Mouse (Mus musculus) liver, embryonic 11.5 days (tissue): ENCODE data around the gene Jarid2. TPM values are rescaled to one million over a fixed set of nuclear protein-coding genes. Genes with fewer than 3 reads are reported as not detected.
A peak's percentile ranks its signal among the peaks of the same experiment; 100 is the strongest.
"Not testable (repeated sequence)": the region's sequence is repeated elsewhere in the genome, so short reads cannot be mapped to it uniquely, and the experiment has no call there.

Source experiments
- ATAC-seq: fragments of 200-750 bp; cut with Nextera tagmentation; replicated peaks from 2 replicates; pipeline ENCODE4 v1.8.0; 2017; ENCODE audit warnings: moderate number of reproducible peaks, mild to moderate bottlenecking, moderate TSS enrichment, moderate library complexity; ENCODE audit not compliant: low FRiP score
- DNase-seq: peaks from one replicate; pipeline ENCODE4 v3.0.0-alpha.2; 2017; ENCODE audit warnings: low spot score
- H3K27ac ChIP-seq: fragments of 300-500 bp; sonication (generic); 2 replicates; pipeline ENCODE4 v1.5.1; 2014; ENCODE audit warnings: mild to moderate bottlenecking, low read depth, low read length, control low read depth
- H3K27me3 ChIP-seq: fragments of 300-500 bp; sonication (generic); replicated peaks from 2 replicates; pipeline ENCODE4 v1.6.1; 2014; ENCODE audit warnings: low read length, mixed read lengths; ENCODE audit not compliant: control insufficient read depth, insufficient read depth
- H3K36me3 ChIP-seq: fragments of 300-500 bp; sonication (generic); 2 replicates; pipeline ENCODE4 v1.6.1; 2014; ENCODE audit warnings: mild to moderate bottlenecking, low read length, moderate library complexity, mixed read lengths; ENCODE audit not compliant: control insufficient read depth, insufficient read depth
- H3K4me1 ChIP-seq: fragments of 300-500 bp; sonication (generic); replicated peaks from 2 replicates; pipeline ENCODE4 v1.6.1; 2014; ENCODE audit warnings: low read length, mixed read lengths; ENCODE audit not compliant: control insufficient read depth, insufficient read depth
- H3K4me2 ChIP-seq: fragments of 300-500 bp; sonication (generic); 2 replicates; pipeline ENCODE4 v1.6.1; 2014; ENCODE audit warnings: mild to moderate bottlenecking, control low read depth, moderate library complexity
- H3K4me3 ChIP-seq: fragments of 300-500 bp; sonication (generic); 2 replicates; pipeline ENCODE4 v1.5.1; 2014; ENCODE audit warnings: low read depth, low read length, control low read depth
- H3K9ac ChIP-seq: fragments of 300-500 bp; sonication (generic); 2 replicates; pipeline ENCODE4 v1.6.1; 2014; ENCODE audit warnings: low read depth, low read length, control low read depth
- H3K9me3 ChIP-seq: fragments of 300-500 bp; sonication (generic); 2 replicates; pipeline ENCODE4 v1.6.1; 2016; ENCODE audit warnings: low read length, inconsistent platforms, mixed read lengths; ENCODE audit not compliant: control insufficient read depth
- WGBS: fragments of 180-500 bp; shearing (Covaris S2); extraction: QIAGEN DNeasy Blood & Tissue Kit; methylation state at CpG from one replicate; pipeline ENCODE4 v1.1.7; 2014; 5-methylcytosine and 5-hydroxymethylcytosine counted together
- polyA plus RNA-seq: library from polyadenylated mRNA; unstranded; fragments of >200 nt; fragmentation: Nextera tagmentation; extraction: Ambion mirVana; gene quantifications from 2 replicates; pipeline ENCODE4 v1.2.1, GENCODE M21; 2014

The Jarid2 gene
- polyA plus RNA-seq, 1 experiment from 2014 or later: 19.6 TPM

GRCm38 (mm10) chr13:44720094-44720493 lies 9.2 kb upstream of the Jarid2 start:
- 77% methylated on average over 1 of the region's 1 CpGs for WGBS
- Histone ChIP-seq H3K4me3 (no peak overlapping the region), H3K4me2 (no peak overlapping the region), H3K27me3 (no peaks in the 10 kb centered on the region), H3K36me3 (no peaks in the 10 kb centered on the region), H3K9me3 (no peaks in the 10 kb centered on the region), H3K9ac (no peak overlapping the region), H3K27ac (no peak overlapping the region), H3K4me1 (no peaks in the 10 kb centered on the region)
- ATAC-seq: no peak
- no peak for DNase-seq

DNA sequence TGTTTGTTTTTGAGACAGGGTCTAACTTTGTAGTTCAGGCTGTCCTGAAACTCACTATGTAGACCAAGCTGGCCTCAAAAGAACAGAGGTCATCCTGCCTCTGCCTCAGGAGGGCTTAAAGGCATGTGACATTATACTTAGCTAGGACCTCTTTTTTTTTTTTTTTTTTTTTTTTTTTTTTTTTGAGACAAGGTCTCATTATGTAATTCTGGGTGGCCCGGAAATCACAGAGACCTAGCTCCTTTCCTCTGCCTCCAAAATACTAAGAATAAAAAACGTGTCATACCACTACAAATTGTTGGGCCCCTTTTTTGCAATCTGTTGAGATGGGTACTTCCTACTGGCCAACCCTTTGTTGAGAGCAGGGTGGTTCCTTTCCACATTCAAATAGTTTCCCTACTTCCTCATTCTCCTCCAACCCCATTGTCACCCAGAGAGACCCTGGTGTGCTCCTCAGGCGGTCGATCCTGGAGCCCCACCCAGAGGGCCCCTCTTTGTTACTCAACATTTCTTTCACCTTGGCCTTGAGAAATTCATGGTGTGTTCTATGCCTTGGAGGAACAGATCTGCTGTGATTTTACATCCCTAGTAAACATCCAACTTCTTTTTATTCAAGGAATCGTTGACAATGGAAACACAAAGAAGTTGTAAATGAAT lies 7.3 kb upstream of the Jarid2 start:
- 47% methylated on average over 5 of the region's 5 CpGs for WGBS
- Histone ChIP-seq H3K9me3 (no peaks in the 10 kb centered on the region), H3K36me3 (no peaks in the 10 kb centered on the region), H3K4me2 (no peak overlapping the region), H3K4me3 (no peak overlapping the region), H3K27ac (no peak overlapping the region), H3K27me3 (no peaks in the 10 kb centered on the region), H3K9ac (no peak overlapping the region), H3K4me1 (no peaks in the 10 kb centered on the region)
- ATAC-seq (no peak), DNase-seq (no peak)

- not testable (repeated sequence) for DNase-seq
Measured at GRCm38 (mm10) chr13:44723522-44723921, 5.8 kb upstream of the Jarid2 start.

DNA sequence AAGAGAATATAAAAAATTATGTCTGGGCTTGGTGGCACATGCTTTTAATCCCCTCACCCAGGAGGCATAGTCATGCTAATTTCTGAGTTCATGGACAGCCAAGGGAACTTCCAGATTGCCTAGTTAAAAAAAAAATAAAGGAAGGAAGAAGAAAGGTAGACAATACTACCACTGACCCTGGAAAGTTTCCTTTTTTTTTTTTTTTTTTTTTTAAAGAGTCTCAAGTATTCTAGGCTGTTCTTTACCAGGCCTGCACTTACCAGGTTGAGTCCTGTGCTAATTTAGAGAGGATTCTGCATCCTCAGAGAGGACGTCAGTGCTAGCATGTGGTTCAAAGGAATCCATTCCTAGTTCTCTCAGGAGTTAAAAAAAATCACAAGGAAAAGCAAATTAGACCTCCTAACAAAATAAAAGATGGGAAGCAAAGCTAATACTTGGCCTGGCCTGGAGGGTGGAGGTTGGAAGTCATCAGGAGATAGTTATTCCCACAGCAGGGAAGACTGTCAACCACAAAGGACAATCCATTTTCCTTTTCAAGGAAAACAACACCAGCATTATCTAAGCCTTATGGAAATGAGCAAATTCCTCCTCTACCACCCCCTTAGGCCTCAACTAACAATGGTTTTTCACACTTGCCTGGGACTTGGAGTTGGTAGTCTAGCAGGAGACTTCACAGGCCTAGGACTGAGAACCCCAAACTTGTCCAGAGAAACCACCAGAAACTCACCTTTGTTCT lies 961 bp upstream of the Jarid2 start:
- Histone ChIP-seq H3K4me2 (peak overlapping the region; percentile 89; the same call in 1 of the 2 replicates), H3K9me3 (no peaks in the 10 kb centered on the region), H3K4me3 (no peak overlapping the region), H3K36me3 (no peaks in the 10 kb centered on the region), H3K9ac (no peak overlapping the region), H3K4me1 (no peaks in the 10 kb centered on the region), H3K27me3 (no peaks in the 10 kb centered on the region), H3K27ac (no peak overlapping the region)
- 72% methylated on average over 1 of the region's 1 CpGs for WGBS
- ATAC-seq (no peak), DNase-seq (no peak)

More at GRCm38 (mm10) chr13:44723522-44723921, 5.8 kb upstream of the Jarid2 start:
- 77% methylated on average over 9 of the region's 9 CpGs for WGBS
- H3K9ac ChIP-seq, H3K9me3 ChIP-seq, H3K27ac ChIP-seq, H3K36me3 ChIP-seq, H3K4me2 ChIP-seq, ATAC-seq, H3K4me1 ChIP-seq, H3K27me3 ChIP-seq, H3K4me3 ChIP-seq: not testable (repeated sequence)

DNA sequence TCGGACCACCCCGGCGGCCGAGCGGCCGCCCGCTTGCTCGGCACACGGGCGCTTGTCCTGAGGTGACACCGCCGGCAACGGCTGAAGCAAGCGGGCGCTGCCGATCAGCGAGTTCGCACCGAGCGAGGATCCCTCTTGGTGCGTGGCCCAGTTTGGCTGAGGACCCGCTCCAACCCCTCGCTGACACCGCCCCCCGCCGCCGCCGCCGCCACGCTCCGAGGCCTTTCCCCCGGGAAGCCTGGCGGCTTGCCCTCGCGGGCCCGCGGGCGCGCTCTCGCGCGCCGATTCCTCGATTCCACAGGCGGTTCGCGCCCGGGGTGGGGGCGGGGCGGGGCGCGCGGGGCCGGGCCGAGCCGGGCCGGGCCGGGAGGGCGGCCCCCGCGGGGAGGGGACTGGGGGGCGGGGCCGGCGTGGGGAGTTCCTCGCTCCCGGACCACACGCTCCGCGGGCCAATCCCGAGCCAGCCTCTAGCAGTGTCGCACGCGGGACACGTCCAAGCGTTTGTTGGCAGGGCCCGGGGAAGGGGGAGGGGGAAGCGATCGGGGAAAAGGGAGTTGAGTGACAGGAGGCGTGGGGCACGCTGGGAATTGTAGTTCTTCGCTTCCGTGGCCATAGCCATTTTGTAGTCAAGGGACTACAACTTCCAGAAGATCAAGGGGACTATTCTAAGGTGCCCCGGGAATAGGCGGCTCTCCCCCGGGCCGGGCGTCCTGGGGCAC lies 1.0 kb downstream of the Jarid2 start:
- peak; percentile 91 for ATAC-seq
- DNase-seq: peak; percentile 100
- peak overlapping the region; percentile 89 for H3K4me2 ChIP-seq
- peaks cover 15% of the 10 kb centered on the region for H3K4me1 ChIP-seq
- H3K27ac ChIP-seq: peak overlapping the region; percentile 86
- WGBS: under 1% methylated on average over 79 of the region's 87 CpGs
- H3K36me3 ChIP-seq: no peaks in the 10 kb centered on the region
- H3K9ac ChIP-seq: peak overlapping the region; percentile 95
- peak overlapping the region; percentile 76 for H3K4me3 ChIP-seq
- no peaks in the 10 kb centered on the region for H3K27me3 ChIP-seq
- no peaks in the 10 kb centered on the region for H3K9me3 ChIP-seq

DNA sequence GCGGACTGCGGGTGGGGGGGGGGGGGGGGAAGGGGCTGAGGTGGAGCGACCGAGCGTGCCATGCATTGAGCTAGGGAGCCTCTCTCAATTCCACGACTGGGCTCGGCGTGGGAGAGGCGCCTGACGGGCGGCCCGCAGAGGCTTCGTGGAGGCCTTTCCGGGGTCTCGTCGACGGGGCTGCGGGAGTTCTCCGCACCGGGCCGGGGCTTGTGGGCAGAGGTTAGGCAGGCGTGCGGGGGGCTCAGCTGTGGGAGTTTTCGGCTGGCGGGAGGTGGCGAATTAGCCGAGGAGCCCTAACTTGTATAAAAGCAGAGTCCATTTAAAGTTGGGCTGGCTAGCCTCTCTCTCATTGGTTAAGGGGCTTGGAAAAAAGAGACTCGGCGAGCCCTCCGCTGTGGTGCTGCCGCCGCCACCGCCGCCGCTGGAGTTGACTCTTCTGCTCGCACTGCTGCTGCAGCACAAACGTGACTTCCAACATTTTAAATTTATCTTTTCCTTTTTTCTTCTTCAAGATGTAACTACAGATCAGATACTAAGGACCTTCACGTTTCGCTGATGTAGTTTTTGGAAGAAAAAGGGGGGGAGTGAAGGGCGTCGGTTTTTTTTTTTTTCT lies 1.8 kb downstream of the Jarid2 start:
- Histone ChIP-seq H3K9me3 (no peaks in the 10 kb centered on the region), H3K9ac (peak overlapping the region; percentile 95), H3K4me2 (peak overlapping the region; percentile 71), H3K27ac (peak overlapping the region; percentile 86), H3K4me3 (peak overlapping the region; percentile 76), H3K27me3 (no peaks in the 10 kb centered on the region), H3K36me3 (no peaks in the 10 kb centered on the region), H3K4me1 (peaks cover 19% of the 10 kb centered on the region)
- DNase-seq (peak; percentile 95), ATAC-seq (peak; percentile 71)
- WGBS: under 1% methylated on average over 41 of the region's 41 CpGs

DNA sequence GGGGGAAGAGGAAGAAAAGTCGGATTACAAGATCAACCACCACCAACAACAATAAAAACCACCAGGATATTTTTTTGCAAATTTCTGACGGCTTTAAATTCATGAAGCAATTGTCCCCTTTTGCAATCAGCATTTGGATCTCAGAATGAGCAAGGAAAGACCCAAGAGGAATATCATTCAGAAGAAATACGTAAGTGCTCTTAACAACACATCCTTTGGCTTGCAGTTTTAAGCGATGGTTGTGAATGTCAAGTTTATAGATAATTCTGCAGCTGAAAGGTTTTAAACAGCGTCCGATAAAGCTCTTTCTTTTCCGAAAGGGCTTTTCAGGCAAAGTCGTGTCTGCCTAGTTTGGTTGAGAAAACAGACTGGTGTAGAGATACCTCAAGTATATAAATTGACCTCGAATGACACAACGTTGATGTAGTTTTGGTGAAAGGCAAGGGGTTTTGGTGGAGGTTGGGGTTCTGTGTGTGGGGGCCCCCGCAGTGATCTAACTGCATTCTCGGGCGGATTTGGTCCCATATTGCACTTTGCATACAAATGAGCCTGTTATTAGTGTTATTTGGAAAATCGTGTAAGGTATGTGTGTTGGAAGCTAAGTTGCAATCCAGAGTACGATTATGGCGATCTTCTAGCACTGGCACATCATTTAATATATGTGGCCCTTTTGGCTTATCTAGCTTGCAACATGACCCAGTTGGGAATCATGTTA lies 2.6 kb downstream of the Jarid2 start:
- peak overlapping the region; percentile 17; the same call in 1 of the 2 replicates for H3K27ac ChIP-seq
- H3K36me3 ChIP-seq: no peaks in the 10 kb centered on the region
- ATAC-seq (no peak), DNase-seq (peak; percentile 45)
- H3K9ac ChIP-seq: peak overlapping the region; percentile 95
- H3K9me3 ChIP-seq: no peaks in the 10 kb centered on the region
- H3K4me3 ChIP-seq: peak overlapping the region; percentile 76
- under 1% methylated on average over 16 of the region's 16 CpGs for WGBS
- H3K4me1 ChIP-seq: peaks cover 19% of the 10 kb centered on the region
- H3K4me2 ChIP-seq: peak overlapping the region; percentile 71
- no peaks in the 10 kb centered on the region for H3K27me3 ChIP-seq

GRCm38 (mm10) chr13:44732442-44732974 lies 3.2 kb downstream of the Jarid2 start:
- peak overlapping the region; percentile 76 for H3K4me3 ChIP-seq
- DNase-seq: no peak
- H3K9me3 ChIP-seq: no peaks in the 10 kb centered on the region
- H3K27ac ChIP-seq: no peak overlapping the region
- no peaks in the 10 kb centered on the region for H3K36me3 ChIP-seq
- H3K9ac ChIP-seq: peak overlapping the region; percentile 95
- H3K4me1 ChIP-seq: peaks cover 19% of the 10 kb centered on the region
- no peak for ATAC-seq
- no peaks in the 10 kb centered on the region for H3K27me3 ChIP-seq
- 0% methylated on average over 7 of the region's 7 CpGs for WGBS
- H3K4me2 ChIP-seq: peak overlapping the region; percentile 71
